Mouse (Mus musculus) brain, adult 2 months (tissue): Measurements from ENCODE around the gene Cpne6.
A peak's percentile ranks its signal among the peaks of the same experiment; 100 is the strongest.

ENCODE experiments used
- DNase-seq: peaks from one replicate; pipeline ENCODE4 v3.0.0; 2011; ENCODE audit warnings: low read depth, low spot score

Gene Cpne6

GRCm38 (mm10) chr14:55551347-55551746 lies 41.1 kb downstream of the Cpne6 start:
- no peak for DNase-seq

GRCm38 (mm10) chr14:55551794-55552193 lies 41.5 kb downstream of the Cpne6 start:
- DNase-seq = no peak

GRCm38 (mm10) chr14:55554635-55555034 lies 44.4 kb downstream of the Cpne6 start:
- DNase-seq = no peak

- DNase-seq = no peak
Observed at GRCm38 (mm10) chr14:55555788-55556187, 45.5 kb downstream of the Cpne6 start.

DNA sequence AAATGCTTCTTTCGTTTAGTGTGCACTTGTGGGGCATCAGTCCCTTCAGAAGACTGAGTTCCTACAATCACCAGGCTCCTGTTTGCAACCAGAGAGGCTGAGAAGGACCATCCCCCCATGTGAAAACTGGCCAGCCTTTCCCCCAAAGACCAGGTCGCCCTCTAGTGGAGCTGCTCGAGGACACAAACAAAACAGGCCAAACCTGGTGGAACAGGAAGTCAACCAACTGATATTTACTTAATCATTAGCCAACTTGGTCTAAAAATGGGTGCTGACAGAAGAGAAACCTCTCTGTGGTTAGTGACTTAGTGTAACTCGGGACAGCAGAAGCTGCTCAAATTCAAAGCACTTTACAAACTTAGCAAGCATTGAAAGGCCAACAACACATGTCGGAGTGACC lies 46.8 kb downstream of the Cpne6 start:
- DNase-seq = peak; percentile 89

DNA sequence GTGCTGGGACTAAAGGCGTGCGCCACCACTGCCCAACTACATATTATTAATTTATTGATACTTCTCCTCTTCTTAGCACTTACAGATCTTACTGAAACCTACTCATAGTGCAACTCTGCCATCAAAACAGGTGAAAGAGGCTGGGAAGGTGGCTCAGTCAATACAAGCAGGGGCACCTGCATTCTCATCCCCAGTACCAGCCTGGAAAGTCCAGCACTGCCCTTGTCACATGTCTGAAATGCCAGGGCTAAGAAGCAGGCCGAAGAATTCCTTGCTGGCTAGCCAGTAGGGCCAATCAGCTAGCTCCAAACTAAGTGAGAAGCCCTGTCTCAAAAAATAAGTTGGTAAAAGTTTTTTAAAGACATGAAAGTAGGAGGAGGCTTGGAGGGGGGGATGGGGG lies 47.3 kb downstream of the Cpne6 start:
- no peak for DNase-seq

- DNase-seq = no peak
Observed at GRCm38 (mm10) chr14:55558740-55559448, 48.6 kb downstream of the Cpne6 start.

DNA sequence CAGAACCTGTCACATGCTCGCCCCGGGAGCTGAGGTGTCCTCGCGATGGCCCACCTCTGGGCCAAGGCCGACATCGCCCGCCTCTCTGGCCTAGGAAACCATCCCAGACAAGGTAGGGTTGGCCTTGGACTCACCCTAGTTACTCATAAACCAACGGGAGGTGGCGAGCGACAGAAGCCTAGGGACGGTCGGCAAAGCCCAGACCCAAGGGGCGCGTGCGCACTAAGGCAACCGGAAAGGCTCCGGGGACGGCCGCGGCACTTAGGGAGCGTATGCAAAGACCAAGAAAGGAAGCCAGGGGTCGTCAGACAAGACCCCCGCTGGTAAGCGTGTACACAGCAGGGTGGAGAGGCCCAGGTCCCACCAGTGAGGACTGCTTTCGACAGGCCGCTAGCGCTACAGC lies 49.6 kb downstream of the Cpne6 start, which contains the start of gene Dcaf11:
Gene Dcaf11 (plus strand): TSS at position 208 of the 403 bp plus-strand sequence.
- peak; percentile 97 for DNase-seq

GRCm38 (mm10) chr14:55560202-55561073 lies 50.2 kb downstream of the Cpne6 start, which contains the start of gene A730061H03Rik:
A730061H03Rik (minus strand) TSS chr14:55560406.
- DNase-seq = peak; percentile 100

GRCm38 (mm10) chr14:55561860-55562259 lies 51.6 kb downstream of the Cpne6 start:
- no peak for DNase-seq

DNA sequence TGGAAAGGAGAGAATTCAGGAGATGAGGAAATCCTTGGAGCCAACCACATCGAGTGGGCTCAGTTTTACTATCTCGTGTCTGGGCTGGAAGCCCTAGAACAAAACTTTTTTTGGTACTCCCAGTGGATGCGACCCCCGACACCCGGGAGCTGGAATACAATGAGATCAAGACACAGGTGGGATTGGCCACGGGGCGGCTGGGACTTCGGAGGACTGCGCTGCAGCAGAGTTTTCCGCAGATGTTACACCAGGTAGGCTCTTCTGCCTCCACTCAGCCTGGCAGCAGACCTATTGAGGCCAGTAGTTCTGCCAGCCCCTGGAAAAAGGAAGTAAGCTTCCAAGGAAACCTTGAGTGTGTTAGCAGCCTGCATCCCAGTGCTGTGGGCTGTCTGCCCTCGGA lies 53.0 kb downstream of the Cpne6 start:
- no peak for DNase-seq

GRCm38 (mm10) chr14:55565748-55566147 lies 55.5 kb downstream of the Cpne6 start:
- no peak for DNase-seq
